Mouse (Mus musculus): Measurements from ENCODE around the gene Mnd1. TPM values are rescaled to one million over a fixed set of nuclear protein-coding genes. Genes with fewer than 3 reads are reported as not detected.

Gene Mnd1
- polyA plus RNA-seq, 1 experiment = 0.09 TPM

GRCm38 (mm10) chr3:84039646-84040475 is 115.7 kb downstream of the Mnd1 start, which contains the start of gene Tmem131l:
Gene Tmem131l, minus strand, starts transcription at chr3:84040175.
- peak; percentile 66 to 71 for DNase-seq (ENCODE audit: low read depth in 1 of 2, low spot score in 2 of 2)
- peak within 1 kb of the TSS; percentile 100 for H3K27ac ChIP-seq (ENCODE audit: insufficient read depth, low read length)
- H3K4me3 ChIP-seq (ENCODE audit: extremely low read depth, insufficient read depth, insufficient read length) = peak within 1 kb of the TSS; percentile 99
- peaks cover 1% of the 10 kb centered on the region; the same call in 1 of the 2 replicates for H3K36me3 ChIP-seq (ENCODE audit: control insufficient read depth, insufficient read depth, low read length)
- TF ChIP-seq CTCF (IDR thresholded peaks at IDR 0.05; ENCODE audit: extremely low read depth, insufficient read depth, insufficient read length, insufficient replicate concordance) = no peak
- TF ChIP-seq POLR2A (IDR thresholded peaks at IDR 0.05; ENCODE audit: low read depth, low read length) = peak; percentile 92
- peaks cover 17% of the 10 kb centered on the region for H3K4me1 ChIP-seq (ENCODE audit: control insufficient read depth, insufficient read depth, insufficient read length)
- H3K27me3 ChIP-seq (ENCODE audit: control insufficient read depth, insufficient read depth, low read length) = no peaks in the 10 kb centered on the region
- WGBS = 1% methylated on average over 92 of the region's 100 CpGs

GRCm38 (mm10) chr3:84038981-84039645 is 116.5 kb downstream of the Mnd1 start:
- WGBS = under 1% methylated on average over 42 of the region's 42 CpGs
- Histone ChIP-seq H3K27ac (ENCODE audit: insufficient read depth, low read length) (peak overlapping the region; percentile 98), H3K4me3 (ENCODE audit: extremely low read depth, insufficient read depth, insufficient read length) (peak overlapping the region; percentile 99), H3K27me3 (ENCODE audit: control insufficient read depth, insufficient read depth, low read length) (no peaks in the 10 kb centered on the region), H3K36me3 (ENCODE audit: control insufficient read depth, insufficient read depth, low read length) (peaks cover 1% of the 10 kb centered on the region; the same call in 1 of the 2 replicates), H3K4me1 (ENCODE audit: control insufficient read depth, insufficient read depth, insufficient read length) (peaks cover 20% of the 10 kb centered on the region)
- DNase-seq (ENCODE audit: low read depth in 1 of 2, low spot score in 2 of 2) = peak; percentile 91 to 94
- TF ChIP-seq POLR2A (IDR thresholded peaks at IDR 0.05; ENCODE audit: low read depth, low read length) (peak; percentile 27; the same call in 1 of the 2 replicates), CTCF (IDR thresholded peaks at IDR 0.05; ENCODE audit: extremely low read depth, insufficient read depth, insufficient read length, insufficient replicate concordance) (no peak)

GRCm38 (mm10) chr3:84038126-84038525 is 117.5 kb downstream of the Mnd1 start:
- Histone ChIP-seq H3K36me3 (ENCODE audit: control insufficient read depth, insufficient read depth, low read length) (peaks cover 1% of the 10 kb centered on the region; the same call in 1 of the 2 replicates), H3K27me3 (ENCODE audit: control insufficient read depth, insufficient read depth, low read length) (no peaks in the 10 kb centered on the region), H3K4me3 (ENCODE audit: extremely low read depth, insufficient read depth, insufficient read length) (peak overlapping the region; percentile 12; the same call in 1 of the 2 replicates), H3K27ac (ENCODE audit: insufficient read depth, low read length) (no peak overlapping the region), H3K4me1 (ENCODE audit: control insufficient read depth, insufficient read depth, insufficient read length) (peaks cover 20% of the 10 kb centered on the region)
- no peak for TF ChIP-seq POLR2A (IDR thresholded peaks at IDR 0.05; ENCODE audit: low read depth, low read length)
- no peak for TF ChIP-seq CTCF (IDR thresholded peaks at IDR 0.05; ENCODE audit: extremely low read depth, insufficient read depth, insufficient read length, insufficient replicate concordance)
- 32% methylated on average over 1 of the region's 1 CpGs for WGBS
- DNase-seq (ENCODE audit: low read depth in 1 of 2, low spot score in 2 of 2) = no peak

Other genes with a start within 250 kb of the Mnd1 start
- gene Tmem131l, start 115.6 kb downstream of the Mnd1 start, polyA plus RNA-seq (2012; rRNA removed) = 116 and 134 TPM in 2 replicates
- not detected in 2 replicates for gene Gm6525, start 18.3 kb upstream of the Mnd1 start, polyA plus RNA-seq (2012; rRNA removed)
- 5.7 and 7.2 TPM in 2 replicates for gene Trim2, start 151.1 kb upstream of the Mnd1 start, polyA plus RNA-seq (2012; rRNA removed)

Data from spleen, adult 2 months (tissue).